Mouse (Mus musculus) ES-E14 (cell line): ENCODE data around the gene Lrba. TPM values are rescaled to one million over a fixed set of nuclear protein-coding genes. Genes with fewer than 3 reads are reported as not detected.

Experiments used
- DNase-seq: peaks from one replicate; pipeline ENCODE4 v3.0.0-alpha.2; 2013; ENCODE audit warnings: low read depth, low spot score
- H3K27ac ChIP-seq: 2 replicates; pipeline ENCODE4 v1.5.1; 2012; ENCODE audit warnings: low read depth, mild to moderate bottlenecking, low read length, moderate library complexity, mixed read lengths; ENCODE audit not compliant: poor library complexity, insufficient read depth, severe bottlenecking
- H3K36me3 ChIP-seq: 2 replicates; pipeline ENCODE4 v1.6.1; 2012; ENCODE audit warnings: mild to moderate bottlenecking, low read length, moderate library complexity, mixed read lengths; ENCODE audit not compliant: control insufficient read depth, poor library complexity, insufficient read depth, severe bottlenecking
- H3K4me1 ChIP-seq, 2 experiments: fragments of 150-350 bp in 1 of 2; sonication (generic) in 1 of 2; 2 replicates each; pipeline ENCODE4 v1.6.1; 2012; ENCODE audit warnings: low read length in 2 of 2, mild to moderate bottlenecking in 1 of 2, mixed read lengths in 1 of 2; ENCODE audit not compliant: control insufficient read depth in 2 of 2, insufficient read depth in 2 of 2, poor library complexity in 1 of 2
- H3K4me3 ChIP-seq, 2 experiments: fragments of 150-350 bp in 1 of 2; sonication (generic) in 1 of 2; 2 replicates each; pipeline ENCODE4 v1.5.1; 2012; ENCODE audit warnings: low read length in 2 of 2, low read depth in 1 of 2, mild to moderate bottlenecking in 1 of 2, mixed read lengths in 1 of 2; ENCODE audit not compliant: insufficient read depth in 1 of 2, poor library complexity in 1 of 2, severe bottlenecking in 1 of 2
- H3K9ac ChIP-seq: 2 replicates; pipeline ENCODE4 v1.6.1; 2012; ENCODE audit warnings: low read depth, mild to moderate bottlenecking, low read length, mixed read lengths; ENCODE audit not compliant: poor library complexity, insufficient read depth, severe bottlenecking
- H3K9me3 ChIP-seq: fragments of 150-350 bp; sonication (generic); 2 replicates; pipeline ENCODE4 v1.6.1; 2012; ENCODE audit warnings: low read depth, mild to moderate bottlenecking, low read length; ENCODE audit not compliant: control insufficient read depth, insufficient read depth
- CHD2 ChIP-seq: IDR thresholded peaks from 2 replicates; pipeline ENCODE4 v1.6.1; 2014; ENCODE audit warnings: mild to moderate bottlenecking, low read depth, low read length, inconsistent platforms
- HCFC1 ChIP-seq: IDR thresholded peaks from 2 replicates; pipeline ENCODE4 v1.6.1; 2012; ENCODE audit warnings: low read length, inconsistent platforms, borderline replicate concordance; ENCODE audit not compliant: insufficient read depth
- MAFK ChIP-seq: IDR thresholded peaks from 2 replicates; pipeline ENCODE4 v1.6.1; 2014; ENCODE audit warnings: mild to moderate bottlenecking, low read depth, low read length, inconsistent platforms; ENCODE audit not compliant: insufficient read depth
- ZC3H11A ChIP-seq: IDR thresholded peaks from 2 replicates; pipeline ENCODE4 v1.6.1; 2012; ENCODE audit warnings: low read depth, mild to moderate bottlenecking, inconsistent platforms, low read length, borderline replicate concordance
- ZNF384 ChIP-seq: IDR thresholded peaks from 2 replicates; pipeline ENCODE4 v1.6.1; 2012; ENCODE audit warnings: low read depth, low read length, inconsistent platforms
- in situ Hi-C, 2 experiments: fragments of 600-800 bp; cut with MboI; formaldehyde crosslinking; loops; one replicate each; pipeline ENCODE4 v1.15.1; 2025; ENCODE audit warnings: low sequenced_read_pairs in 2 of 2, inconsistent platforms in 1 of 2; ENCODE audit not compliant: unreplicated experiment in 2 of 2
- total RNA-seq: library from RNA; depleted of rRNA; stranded (reverse); fragments of 300-350 nt; gene quantifications from 2 replicates; pipeline ENCODE4 v1.2.3, GENCODE M21; 2012

Lrba gene
- total RNA-seq, 1 experiment = 14.7 TPM

DNA sequence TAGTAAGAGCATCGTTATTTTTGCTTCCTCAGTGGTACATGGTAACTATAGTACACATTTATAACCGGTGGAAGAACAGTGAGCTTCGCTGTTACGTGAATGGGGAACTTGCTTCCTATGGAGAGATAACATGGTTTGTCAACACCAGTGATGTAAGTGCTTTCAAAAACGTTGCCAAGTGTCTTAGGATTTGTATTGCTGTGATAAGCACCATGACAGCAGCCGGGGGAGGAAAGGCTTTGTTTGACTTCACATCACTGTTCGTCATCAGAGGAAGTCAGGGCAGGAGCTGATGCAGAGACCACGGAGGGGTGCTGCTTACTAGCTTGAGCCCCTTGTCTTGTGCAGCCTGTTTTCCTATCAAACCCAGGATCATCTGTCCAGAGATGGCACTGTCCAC, 71.7 kb downstream of the Lrba start:
- H3K9ac ChIP-seq = no peak overlapping the region
- TF ChIP-seq ZNF384 (no peak), ZC3H11A (no peak), HCFC1 (no peak), MAFK (no peak), CHD2 (no peak)
- H3K9me3 ChIP-seq = no peaks in the 10 kb centered on the region
- no peak for DNase-seq
- in situ Hi-C loops = no loop called here
- H3K36me3 ChIP-seq = no peaks in the 10 kb centered on the region
- no peaks in the 10 kb centered on the region for H3K4me1 ChIP-seq
- H3K27ac ChIP-seq = no peak overlapping the region
- no peak overlapping the region for H3K4me3 ChIP-seq

DNA sequence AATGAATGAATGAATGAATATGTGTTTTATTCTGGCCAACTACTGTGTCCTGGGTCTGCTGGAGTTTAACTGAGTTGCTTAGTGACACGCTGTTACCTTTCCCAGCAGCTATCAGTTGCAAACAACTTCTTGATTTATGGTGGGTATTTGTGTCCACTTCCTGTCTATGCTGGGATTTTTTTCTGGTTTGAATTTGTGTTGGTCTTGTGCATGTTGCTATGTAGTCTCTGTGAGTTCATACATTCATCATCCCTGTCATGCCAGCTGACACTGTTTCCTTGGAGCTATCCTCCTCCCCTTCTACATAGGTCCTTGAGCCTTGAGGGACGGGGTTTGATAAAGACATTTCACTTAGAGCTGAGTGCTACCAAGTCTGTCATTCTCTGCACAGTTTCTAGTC, 84.4 kb downstream of the Lrba start:
- DNase-seq = no peak
- no peaks in the 10 kb centered on the region for H3K4me1 ChIP-seq
- no peaks in the 10 kb centered on the region for H3K9me3 ChIP-seq
- H3K4me3 ChIP-seq = no peak overlapping the region
- in situ Hi-C loops = no loop called here
- H3K9ac ChIP-seq = no peak overlapping the region
- no peak overlapping the region for H3K27ac ChIP-seq
- no peak for TF ChIP-seq ZC3H11A
- TF ChIP-seq HCFC1 = no peak
- TF ChIP-seq CHD2 = no peak
- peaks cover 2% of the 10 kb centered on the region; the same call in 1 of the 2 replicates for H3K36me3 ChIP-seq

GRCm38 (mm10) chr3:86310216-86310615, 85.7 kb downstream of the Lrba start:
- Histone ChIP-seq H3K4me1 (no peaks in the 10 kb centered on the region), H3K9me3 (no peaks in the 10 kb centered on the region), H3K4me3 (no peak overlapping the region), H3K36me3 (no peaks in the 10 kb centered on the region), H3K27ac (no peak overlapping the region), H3K9ac (no peak overlapping the region)
- in situ Hi-C loops = no loop called here
- no peak for DNase-seq
- TF ChIP-seq ZC3H11A = no peak
- TF ChIP-seq HCFC1 = no peak
- no peak for TF ChIP-seq MAFK

GRCm38 (mm10) chr3:86311406-86311805, 86.9 kb downstream of the Lrba start:
- TF ChIP-seq CHD2 (no peak), HCFC1 (no peak), ZC3H11A (no peak), MAFK (no peak), ZNF384 (no peak)
- H3K27ac ChIP-seq = no peak overlapping the region
- no peak for DNase-seq
- no peaks in the 10 kb centered on the region for H3K4me1 ChIP-seq
- H3K9me3 ChIP-seq = no peaks in the 10 kb centered on the region
- H3K9ac ChIP-seq = no peak overlapping the region
- in situ Hi-C loops = no loop called here
- H3K4me3 ChIP-seq = no peak overlapping the region
- H3K36me3 ChIP-seq = no peaks in the 10 kb centered on the region

DNA sequence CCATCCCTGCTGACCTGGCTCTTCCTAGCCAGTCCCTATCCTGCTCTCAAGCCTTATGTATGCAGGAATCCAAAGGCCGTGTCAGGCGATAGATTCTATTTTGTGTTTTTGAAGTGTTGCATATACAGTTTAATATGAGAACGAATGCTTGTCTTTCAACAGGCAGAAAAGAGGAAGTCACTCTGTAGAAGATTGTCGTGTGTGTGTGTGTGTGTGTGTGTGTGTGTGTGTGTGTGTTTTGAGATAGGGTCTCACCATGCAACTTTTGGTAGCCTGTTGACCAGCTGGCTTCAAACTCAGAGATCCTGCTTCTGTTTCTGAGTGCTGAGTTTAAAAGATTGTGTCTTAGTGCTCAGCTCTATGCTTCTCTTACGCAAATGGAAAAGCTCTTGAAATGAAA, 93.2 kb downstream of the Lrba start:
- no peak for DNase-seq

More for the DNA sequence above, 93.2 kb downstream of the Lrba start:
- Histone ChIP-seq H3K9ac (no peak overlapping the region), H3K4me1 (no peaks in the 10 kb centered on the region), H3K9me3 (no peaks in the 10 kb centered on the region), H3K27ac (no peak overlapping the region), H3K4me3 (no peak overlapping the region), H3K36me3 (no peaks in the 10 kb centered on the region)
- TF ChIP-seq MAFK (no peak), CHD2 (no peak), HCFC1 (no peak), ZNF384 (no peak), ZC3H11A (no peak)
- in situ Hi-C loops = no loop called here
